Mouse (Mus musculus) liver, embryonic 14.5 days (tissue): Measurements from ENCODE around the gene Zfp513. TPM values are rescaled to one million over a fixed set of nuclear protein-coding genes. Genes with fewer than 3 reads are reported as not detected.

Experiments used
- ATAC-seq: fragments of 200-750 bp; cut with Nextera tagmentation; 2 replicates; pipeline ENCODE4 v1.8.0; 2017; ENCODE audit warnings: moderate number of reproducible peaks, mild to moderate bottlenecking, moderate library complexity; ENCODE audit not compliant: insufficient read depth
- DNase-seq, 3 experiments: peaks; one replicate each; pipeline ENCODE4 v3.0.0-alpha.2; 2012 to 2013; ENCODE audit warnings: low read depth in 3 of 3, low spot score in 3 of 3
- H3K27ac ChIP-seq: fragments of 300-500 bp; sonication (generic); 2 replicates; pipeline ENCODE4 v1.5.1; 2014; ENCODE audit warnings: moderate library complexity, mild to moderate bottlenecking, control low read depth, inconsistent platforms
- H3K27me3 ChIP-seq: fragments of 300-500 bp; sonication (generic); 2 replicates; pipeline ENCODE4 v1.6.1; 2014; ENCODE audit warnings: mild to moderate bottlenecking, low read length, moderate library complexity; ENCODE audit not compliant: control insufficient read depth, insufficient read depth
- H3K36me3 ChIP-seq: fragments of 300-500 bp; sonication (generic); replicated peaks from 2 replicates; pipeline ENCODE4 v1.6.1; 2014; ENCODE audit warnings: low read depth; ENCODE audit not compliant: control insufficient read depth, insufficient read depth
- H3K4me1 ChIP-seq, 2 experiments: fragments of 200-500 bp in 1 of 2; fragments of 300-500 bp in 1 of 2; sonication (generic) in 1 of 2; replicated peaks; 2 replicates each; pipeline ENCODE4 v1.6.1; 2012 to 2014; ENCODE audit warnings: antibody characterized with exemption in 1 of 2, inconsistent platforms in 1 of 2, low read length in 1 of 2; ENCODE audit not compliant: control insufficient read depth in 2 of 2, insufficient read depth in 2 of 2
- H3K4me2 ChIP-seq: fragments of 300-500 bp; sonication (generic); 2 replicates; pipeline ENCODE4 v1.6.1; 2014; ENCODE audit warnings: low read depth, mild to moderate bottlenecking, control low read depth, moderate library complexity
- H3K4me3 ChIP-seq, 2 experiments: fragments of 200-500 bp in 1 of 2; fragments of 300-500 bp in 1 of 2; sonication (generic) in 1 of 2; 2 replicates each; pipeline ENCODE4 v1.5.1; 2012 to 2014; ENCODE audit warnings: low read depth in 2 of 2, low read length in 2 of 2, mild to moderate bottlenecking in 2 of 2, control low read depth in 1 of 2, inconsistent platforms in 1 of 2, moderate library complexity in 1 of 2; ENCODE audit not compliant: insufficient read depth in 1 of 2
- H3K9ac ChIP-seq: fragments of 300-500 bp; sonication (generic); replicated peaks from 2 replicates; pipeline ENCODE4 v1.6.1; 2014; ENCODE audit warnings: mild to moderate bottlenecking, control low read depth, moderate library complexity
- H3K9me3 ChIP-seq: fragments of 300-500 bp; sonication (generic); 2 replicates; pipeline ENCODE4 v1.6.1; 2016; ENCODE audit warnings: low read length, mixed read lengths; ENCODE audit not compliant: control insufficient read depth
- CTCF ChIP-seq: IDR thresholded peaks from 2 replicates; pipeline ENCODE4 v1.5.1; 2016; ENCODE audit warnings: antibody characterized with exemption, low read depth, control low read depth
- EP300 ChIP-seq: IDR thresholded peaks from 2 replicates; pipeline ENCODE4 v1.6.1; 2016; ENCODE audit warnings: antibody characterized with exemption, low read depth
- WGBS: fragments of 180-500 bp; shearing (Covaris S2); extraction: QIAGEN DNeasy Blood & Tissue Kit; methylation state at CpG from one replicate; pipeline ENCODE4 v1.1.7; 2014; ENCODE audit not compliant: insufficient replicate concordance; 5-methylcytosine and 5-hydroxymethylcytosine counted together
- polyA plus RNA-seq, 2 experiments: library from polyadenylated mRNA; depleted of rRNA in 1 of 2; stranded (reverse) in 1 of 2; unstranded in 1 of 2; fragments of >200 nt; fragmentation: Nextera tagmentation in 1 of 2; extraction: Ambion mirVana in 1 of 2; gene quantifications; 2 replicates each; pipeline versions ENCODE4 v1.2.1 to v1.2.3; 2012 to 2014

Zfp513 gene
- polyA plus RNA-seq, 2 experiments: 0.80 to 8.8 TPM

DNA sequence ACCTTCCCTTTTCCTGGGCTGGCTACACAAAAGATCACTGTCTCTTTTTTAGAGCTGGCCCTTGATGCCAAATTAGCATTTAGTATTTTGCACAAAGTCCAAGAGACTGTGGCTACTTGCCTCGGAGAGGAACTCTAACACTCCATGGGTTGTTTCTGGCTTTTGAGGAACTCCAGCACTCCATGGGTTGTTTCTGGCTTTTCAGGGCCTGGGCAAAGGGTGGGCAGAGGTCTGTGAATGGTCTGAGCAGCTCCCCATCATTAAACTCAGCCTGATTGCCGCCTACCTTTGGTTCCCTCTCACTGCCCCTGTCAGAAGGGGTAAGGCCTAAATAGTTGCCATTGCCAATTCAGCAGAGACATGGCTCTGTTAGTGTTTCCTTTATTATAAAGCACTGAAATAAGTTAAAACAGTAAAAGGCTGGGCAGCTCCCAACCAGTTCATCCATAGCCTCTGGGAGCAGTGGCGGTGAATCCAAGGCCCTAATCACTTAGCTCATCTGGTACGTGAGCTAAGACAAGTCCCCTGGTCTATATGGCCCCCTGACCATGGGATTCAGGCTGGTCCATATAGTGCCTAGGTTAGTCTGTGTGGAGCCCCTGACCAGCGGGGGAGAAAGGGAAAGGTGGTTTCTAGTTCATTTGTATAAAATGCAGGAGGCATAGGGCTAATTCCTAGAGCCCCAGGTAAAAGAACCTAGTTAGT lies 3.3 kb downstream of the Zfp513 start:
- 80% methylated on average over 5 of the region's 5 CpGs for WGBS
- TF ChIP-seq CTCF (no peak), EP300 (no peak)

DNA sequence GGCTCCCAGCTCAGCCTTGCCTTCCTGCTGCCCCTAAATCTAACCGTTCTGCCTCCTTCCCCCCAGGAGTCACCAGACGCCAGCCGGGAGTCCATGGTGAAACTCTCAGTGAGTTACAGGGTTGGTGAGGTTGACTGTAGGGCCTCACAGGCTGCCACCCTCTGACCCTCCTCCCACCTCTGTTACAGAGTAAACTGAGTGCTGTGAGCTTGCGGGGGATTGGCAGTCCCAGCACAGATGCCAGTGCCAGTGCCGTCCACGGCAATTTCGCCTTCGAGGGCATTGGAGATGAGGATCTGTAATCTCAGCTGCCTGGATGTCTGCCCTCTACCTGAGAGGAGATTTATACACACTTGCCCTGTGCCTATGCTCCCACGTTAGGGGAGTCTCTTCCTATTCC lies 3.9 kb downstream of the Zfp513 start:
- TF ChIP-seq EP300 (no peak), CTCF (no peak)
- Histone ChIP-seq H3K27me3 (no peaks in the 10 kb centered on the region), H3K36me3 (peaks cover 63% of the 10 kb centered on the region), H3K27ac (no peak overlapping the region), H3K4me2 (no peak overlapping the region), H3K4me1 (peaks cover 2 to 11% of the 10 kb centered on the region in 2 experiments), H3K4me3 (no peak overlapping the region), H3K9ac (no peak overlapping the region), H3K9me3 (no peaks in the 10 kb centered on the region; the same call in 1 of the 2 replicates)
- no peak for ATAC-seq
- 79% methylated on average over 9 of the region's 9 CpGs for WGBS
- no peak for DNase-seq

More for the DNA sequence above, 3.3 kb downstream of the Zfp513 start:
- DNase-seq (no peak), ATAC-seq (no peak)
- Histone ChIP-seq H3K27me3 (no peaks in the 10 kb centered on the region), H3K9ac (no peak overlapping the region), H3K4me1 (peaks cover 2 to 11% of the 10 kb centered on the region in 2 experiments), H3K4me3 (no peak overlapping the region), H3K9me3 (no peaks in the 10 kb centered on the region; the same call in 1 of the 2 replicates), H3K27ac (no peak overlapping the region), H3K4me2 (no peak overlapping the region), H3K36me3 (peaks cover 69% of the 10 kb centered on the region)

DNA sequence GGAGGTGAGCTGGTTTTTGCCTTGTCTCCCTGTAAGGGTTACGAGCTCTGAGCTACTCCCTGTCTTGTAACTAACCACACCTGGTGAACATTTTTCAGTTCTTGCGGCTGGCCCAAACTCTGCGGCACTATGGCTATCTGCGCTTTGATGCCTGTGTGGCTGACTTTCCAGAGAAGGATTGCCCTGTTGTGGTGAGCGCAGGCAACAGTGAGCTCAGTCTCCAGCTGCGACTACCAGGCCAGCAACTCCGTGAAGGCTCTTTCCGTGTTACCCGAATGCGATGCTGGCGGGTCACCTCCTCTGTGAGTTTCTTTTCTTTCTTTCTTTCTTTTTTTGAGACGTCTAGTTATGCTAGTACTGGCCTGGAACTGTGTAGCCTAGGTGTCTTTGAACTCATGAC lies 5.0 kb downstream of the Zfp513 start:
- ATAC-seq (no peak), DNase-seq (no peak)
- H3K27me3 ChIP-seq: no peaks in the 10 kb centered on the region
- H3K9ac ChIP-seq: no peak overlapping the region
- peaks cover 2 to 11% of the 10 kb centered on the region in 2 experiments for H3K4me1 ChIP-seq
- H3K36me3 ChIP-seq: peaks cover 56% of the 10 kb centered on the region
- no peak overlapping the region for H3K4me2 ChIP-seq
- H3K4me3 ChIP-seq: no peak overlapping the region
- H3K9me3 ChIP-seq: no peaks in the 10 kb centered on the region; the same call in 1 of the 2 replicates
- WGBS: 90% methylated on average over 12 of the region's 12 CpGs
- TF ChIP-seq CTCF (no peak), EP300 (no peak)
- no peak overlapping the region for H3K27ac ChIP-seq

DNA sequence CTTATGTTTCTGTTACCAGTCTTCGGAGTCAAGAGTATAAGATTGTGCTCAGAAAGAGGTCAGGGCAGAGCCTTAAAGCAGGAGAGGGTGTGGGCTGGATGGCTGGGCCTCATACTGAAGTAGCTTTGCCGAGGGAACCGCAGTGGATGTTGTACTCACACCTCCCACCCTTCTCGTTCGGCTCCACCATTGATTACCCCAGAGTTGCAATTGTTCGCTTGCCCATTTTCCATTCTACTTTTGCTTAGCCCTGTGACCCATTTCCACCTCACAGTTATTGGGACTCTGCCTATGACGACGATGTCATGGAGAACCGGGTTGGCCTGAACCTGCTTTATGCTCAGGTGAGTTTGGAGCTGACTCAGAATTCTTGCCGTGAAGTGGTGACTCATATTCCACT lies 5.9 kb downstream of the Zfp513 start:
- 88% methylated on average over 10 of the region's 10 CpGs for WGBS
- Histone ChIP-seq H3K9ac (no peak overlapping the region), H3K36me3 (peaks cover 56% of the 10 kb centered on the region), H3K4me2 (no peak overlapping the region), H3K9me3 (no peaks in the 10 kb centered on the region; the same call in 1 of the 2 replicates), H3K4me3 (no peak overlapping the region), H3K4me1 (peaks cover 5 to 11% of the 10 kb centered on the region in 2 experiments), H3K27me3 (no peaks in the 10 kb centered on the region), H3K27ac (no peak overlapping the region)
- DNase-seq (no peak), ATAC-seq (no peak)
- TF ChIP-seq CTCF (no peak), EP300 (no peak)

DNA sequence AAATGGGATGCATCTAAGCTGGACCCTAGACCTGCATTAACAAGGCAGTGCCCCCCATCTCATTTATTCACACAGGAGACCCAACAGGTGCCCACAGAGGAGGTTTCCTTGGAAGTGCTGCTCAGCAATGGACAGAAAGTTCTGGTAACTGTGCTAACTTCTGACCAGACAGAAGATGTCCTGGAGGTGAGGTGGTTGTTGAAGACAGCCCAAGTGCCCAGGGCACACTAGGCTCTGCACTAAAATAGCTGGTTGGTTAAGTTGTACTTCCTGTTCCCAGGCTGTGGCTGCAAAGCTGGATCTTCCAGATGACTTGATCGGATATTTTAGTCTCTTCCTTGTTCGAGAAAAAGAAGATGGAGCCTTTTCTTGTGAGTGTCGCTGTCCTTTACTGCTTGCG lies 6.4 kb downstream of the Zfp513 start:
- H3K9ac ChIP-seq: no peak overlapping the region
- no peak overlapping the region for H3K4me3 ChIP-seq
- TF ChIP-seq EP300 (no peak), CTCF (no peak)
- no peak overlapping the region for H3K4me2 ChIP-seq
- H3K36me3 ChIP-seq: peaks cover 57% of the 10 kb centered on the region
- 79% methylated on average over 4 of the region's 4 CpGs for WGBS
- H3K27me3 ChIP-seq: no peaks in the 10 kb centered on the region
- ATAC-seq: no peak
- no peak overlapping the region for H3K27ac ChIP-seq
- H3K9me3 ChIP-seq: no peaks in the 10 kb centered on the region; the same call in 1 of the 2 replicates
- no peak for DNase-seq
- peaks cover 5 to 11% of the 10 kb centered on the region in 2 experiments for H3K4me1 ChIP-seq
